Mouse (Mus musculus): Measurements from ENCODE around the gene Atp5d.

The Atp5d gene

DNA sequence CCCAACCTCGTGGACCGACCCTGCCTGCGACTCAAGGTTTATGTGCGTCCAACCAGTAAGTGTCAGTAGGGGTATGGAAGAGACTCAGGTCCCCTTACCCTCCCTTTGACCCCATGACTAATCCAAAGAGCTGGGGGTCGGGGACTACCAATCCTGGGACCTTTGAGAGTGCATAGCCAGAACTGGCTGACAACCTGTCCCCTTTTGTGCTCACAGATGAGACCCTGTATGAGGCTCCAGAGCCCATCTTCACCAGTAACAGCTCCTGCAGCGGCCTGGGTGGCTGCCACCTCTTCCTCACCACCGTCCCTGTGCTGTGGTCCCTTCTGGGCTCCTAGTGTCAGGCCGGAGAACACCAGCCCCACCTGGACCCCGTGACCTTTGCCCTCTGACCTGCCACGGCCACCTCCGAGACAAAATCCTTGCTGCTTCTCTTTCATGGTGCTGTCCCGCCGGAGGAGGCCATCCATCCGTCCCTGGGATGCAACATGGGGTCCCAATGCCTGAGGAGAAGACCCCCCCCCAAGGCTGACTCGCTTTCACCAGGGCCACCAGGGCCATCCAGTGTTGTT lies 50.1 kb downstream of the Atp5d start:
- no peak for DNase-seq

DNA sequence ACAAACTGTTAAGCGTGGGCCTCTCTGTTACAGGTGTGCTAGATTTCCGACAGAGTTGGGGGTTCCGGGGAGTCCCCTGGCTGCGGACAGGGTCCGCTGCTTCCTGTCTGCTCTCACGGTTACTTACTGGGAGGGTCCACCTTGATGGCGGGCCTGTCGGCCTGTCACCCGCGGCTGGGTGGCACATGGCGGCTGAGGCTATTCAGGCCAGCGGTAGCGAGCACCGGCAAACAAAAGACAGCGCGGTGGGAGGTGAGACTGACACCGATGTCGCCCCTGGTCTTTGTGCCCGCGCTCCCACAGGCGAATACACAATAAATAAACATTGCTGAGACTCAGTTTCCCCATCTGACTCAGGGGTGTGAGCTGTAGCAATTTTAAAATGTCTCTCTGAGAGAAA lies 51.6 kb downstream of the Atp5d start:
- no peak for DNase-seq

DNA sequence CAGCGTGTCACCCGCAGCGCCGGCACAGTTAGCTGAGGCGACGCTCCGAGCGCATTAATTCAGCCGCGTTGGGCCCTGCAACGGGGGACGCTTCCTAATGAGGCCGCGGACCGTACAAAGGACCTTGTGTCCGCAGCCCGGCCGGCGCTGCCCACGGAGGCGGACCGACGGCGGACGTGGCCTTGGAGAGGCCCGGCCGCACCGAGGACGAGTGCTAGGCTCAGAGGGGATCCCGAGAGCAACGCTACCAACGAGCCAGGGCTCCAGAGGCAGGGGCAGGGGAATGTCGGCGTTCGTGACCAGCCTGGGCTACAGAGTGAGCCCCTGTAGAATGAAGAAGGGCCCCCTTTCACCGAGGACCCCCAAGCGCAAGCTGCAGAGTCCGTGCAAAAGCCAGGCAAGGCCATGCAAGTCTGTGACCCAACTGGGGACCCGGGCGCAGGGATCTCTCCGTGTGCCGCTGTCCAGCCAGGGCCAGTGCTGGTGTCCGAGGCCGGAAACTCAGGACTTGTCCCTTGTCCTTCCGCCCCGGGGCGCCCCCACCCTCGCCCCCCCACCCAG lies 52.1 kb downstream of the Atp5d start:
- peak in 1 of 2 experiments; percentile 7 for DNase-seq

DNA sequence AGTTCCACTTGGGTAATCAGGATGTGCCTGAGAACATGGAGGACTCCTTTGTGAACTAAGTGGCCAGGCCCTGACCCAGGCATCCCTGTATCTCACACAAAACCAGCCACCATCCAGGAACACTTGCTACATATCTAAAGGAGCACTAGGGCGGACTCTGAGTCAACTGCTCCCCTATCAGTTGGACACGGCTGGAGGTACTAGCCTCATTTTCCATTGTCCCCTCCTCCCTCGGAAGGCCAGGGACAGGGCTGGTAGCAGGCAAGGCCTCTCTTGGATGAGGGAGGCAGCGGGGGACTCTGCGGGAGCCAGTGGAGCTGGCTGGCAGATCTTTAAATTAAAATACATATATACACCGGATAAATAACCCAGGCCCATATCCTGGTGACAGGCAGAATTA lies 55.5 kb downstream of the Atp5d start:
- DNase-seq: no peak

DNA sequence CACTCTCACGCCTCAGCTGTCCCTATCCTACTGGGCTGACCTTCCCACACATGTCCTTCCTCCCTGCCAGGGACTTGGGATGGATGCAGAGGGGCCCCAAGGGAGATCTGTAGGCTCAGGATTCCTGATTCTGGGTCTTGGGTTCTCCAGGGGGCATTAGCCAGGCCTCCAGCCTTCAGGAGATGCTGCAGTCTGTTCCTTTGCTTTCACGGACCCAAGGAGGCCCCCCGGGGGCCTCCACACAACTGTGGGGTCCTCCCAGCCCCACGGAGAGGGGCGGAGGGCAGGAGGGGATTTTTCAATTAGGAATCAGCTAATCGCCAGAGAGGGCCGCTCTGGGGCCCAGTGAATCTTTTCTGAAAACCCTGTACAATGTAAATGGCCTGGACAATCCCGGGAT lies 56.0 kb downstream of the Atp5d start:
- DNase-seq: no peak

All from kidney, adult 8-10 months (tissue).